Mouse (Mus musculus): Measurements from ENCODE around the gene Med12l.
A peak's percentile ranks its signal among the peaks of the same experiment; 100 is the strongest.

The Med12l gene

GRCm38 (mm10) chr3:59341647-59342427, 336.2 kb downstream of the Med12l start:
- DNase-seq, result no peak

GRCm38 (mm10) chr3:59343026-59343425, 337.4 kb downstream of the Med12l start:
- peak; percentile 51 for DNase-seq

GRCm38 (mm10) chr3:59344065-59344905, 338.7 kb downstream of the Med12l start, which contains the start of gene Igsf10:
TSS of gene Igsf10 (minus strand) at chr3:59344394.
- peak; percentile 51 for DNase-seq

GRCm38 (mm10) chr3:59351768-59352167, 346.1 kb downstream of the Med12l start:
- no peak for DNase-seq

- DNase-seq, result peak; percentile 12
Observed at GRCm38 (mm10) chr3:59354156-59354555, 348.5 kb downstream of the Med12l start.

- no peak for DNase-seq
Observed at GRCm38 (mm10) chr3:59360102-59360501, 354.5 kb downstream of the Med12l start.

- DNase-seq, result no peak
Observed at GRCm38 (mm10) chr3:59361895-59362294, 356.3 kb downstream of the Med12l start.

Data from kidney, postnatal 14 days (tissue).